Mouse (Mus musculus) neural tube, embryonic 15.5 days (tissue): ENCODE results near the gene Fastkd2. TPM values are rescaled to one million over a fixed set of nuclear protein-coding genes. Genes with fewer than 3 reads are reported as not detected.
A peak's percentile ranks its signal among the peaks of the same experiment; 100 is the strongest.

Source experiments
- ATAC-seq: fragments of 200-750 bp; cut with Nextera tagmentation; 2 replicates; pipeline ENCODE4 v1.8.0; 2017; ENCODE audit warnings: mild to moderate bottlenecking, moderate TSS enrichment, moderate library complexity; ENCODE audit not compliant: low FRiP score
- H3K27ac ChIP-seq: fragments of 300-500 bp; sonication (generic); replicated peaks from 2 replicates; pipeline ENCODE4 v1.5.1; 2015; ENCODE audit warnings: mild to moderate bottlenecking, inconsistent platforms
- H3K27me3 ChIP-seq: fragments of 300-500 bp; sonication (generic); replicated peaks from 2 replicates; pipeline ENCODE4 v1.6.1; 2015; ENCODE audit warnings: inconsistent platforms
- H3K36me3 ChIP-seq: fragments of 300-500 bp; sonication (generic); 2 replicates; pipeline ENCODE4 v1.6.1; 2015; ENCODE audit warnings: inconsistent platforms
- H3K4me1 ChIP-seq: fragments of 300-500 bp; sonication (generic); 2 replicates; pipeline ENCODE4 v1.6.1; 2015; ENCODE audit warnings: inconsistent platforms
- H3K4me2 ChIP-seq: fragments of 300-500 bp; sonication (generic); 2 replicates; pipeline ENCODE4 v1.6.1; 2015; ENCODE audit warnings: inconsistent platforms, mild to moderate bottlenecking, moderate library complexity
- H3K4me3 ChIP-seq: fragments of 300-500 bp; sonication (generic); replicated peaks from 2 replicates; pipeline ENCODE4 v1.5.1; 2015; ENCODE audit warnings: mild to moderate bottlenecking, inconsistent platforms
- H3K9ac ChIP-seq: fragments of 300-500 bp; sonication (generic); replicated peaks from 2 replicates; pipeline ENCODE4 v1.6.1; 2015; ENCODE audit warnings: mild to moderate bottlenecking, inconsistent platforms
- H3K9me3 ChIP-seq: fragments of 300-500 bp; sonication (generic); replicated peaks from 2 replicates; pipeline ENCODE4 v1.6.1; 2016; ENCODE audit warnings: inconsistent platforms
- WGBS: fragments of 180-500 bp; shearing (Covaris S2); methylation state at CpG from one replicate; pipeline ENCODE4 v1.1.7; 2015; ENCODE audit warnings: mixed read lengths; 5-methylcytosine and 5-hydroxymethylcytosine counted together
- polyA plus RNA-seq: library from polyadenylated mRNA; unstranded; fragments of >200 nt; fragmentation: Nextera tagmentation; extraction: Ambion mirVana; gene quantifications from 2 replicates; pipeline ENCODE4 v1.2.1, GENCODE M21; 2015

Gene Fastkd2
- 28.6 and 37.4 TPM in 2 replicates for polyA plus RNA-seq

DNA sequence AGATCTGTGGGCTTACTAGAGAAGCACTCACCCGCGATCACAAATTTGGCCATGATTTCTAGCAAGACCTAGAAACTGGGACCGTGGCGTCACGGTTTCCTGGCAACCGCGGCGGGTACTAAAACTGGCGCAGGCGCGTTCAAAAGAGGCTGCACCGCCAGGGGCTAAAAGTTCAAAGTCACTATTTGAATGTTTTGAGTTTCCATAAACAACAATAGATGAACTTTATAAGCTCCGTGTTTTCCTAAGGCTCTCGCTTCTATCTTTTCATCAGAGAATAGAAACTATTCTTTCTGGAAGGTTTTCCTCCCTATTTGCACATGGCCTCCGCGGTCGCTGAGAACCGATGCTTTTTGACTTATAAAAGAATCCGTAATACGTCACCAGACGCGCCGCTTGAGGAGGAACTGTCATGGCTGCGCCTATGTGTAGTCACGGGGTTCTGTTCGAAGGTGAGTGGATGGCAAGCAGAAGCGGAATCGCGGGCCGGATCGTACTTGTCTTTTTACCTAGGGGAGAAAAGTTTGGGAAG is at the start of gene Fastkd2, which contains the start of gene Mdh1b:
Gene Fastkd2 (plus strand): TSS at position 375 of the 532 bp plus-strand sequence.
Gene Mdh1b (minus strand): TSS at position 79 of the 532 bp plus-strand sequence.
- H3K27me3 ChIP-seq = peaks cover 4% of the 10 kb centered on the region; the same call in 1 of the 2 replicates
- H3K9ac ChIP-seq = peak within 1 kb of the TSS; percentile 77
- under 1% methylated on average over 31 of the region's 31 CpGs for WGBS
- peak within 1 kb of the TSS; percentile 68 for H3K4me2 ChIP-seq
- H3K9me3 ChIP-seq = no peaks in the 10 kb centered on the region
- H3K4me1 ChIP-seq = peaks cover 26% of the 10 kb centered on the region
- no peaks in the 10 kb centered on the region for H3K36me3 ChIP-seq
- H3K4me3 ChIP-seq = peak within 1 kb of the TSS; percentile 72
- no peak within 1 kb of the TSS for H3K27ac ChIP-seq
- peak; percentile 97 for ATAC-seq

DNA sequence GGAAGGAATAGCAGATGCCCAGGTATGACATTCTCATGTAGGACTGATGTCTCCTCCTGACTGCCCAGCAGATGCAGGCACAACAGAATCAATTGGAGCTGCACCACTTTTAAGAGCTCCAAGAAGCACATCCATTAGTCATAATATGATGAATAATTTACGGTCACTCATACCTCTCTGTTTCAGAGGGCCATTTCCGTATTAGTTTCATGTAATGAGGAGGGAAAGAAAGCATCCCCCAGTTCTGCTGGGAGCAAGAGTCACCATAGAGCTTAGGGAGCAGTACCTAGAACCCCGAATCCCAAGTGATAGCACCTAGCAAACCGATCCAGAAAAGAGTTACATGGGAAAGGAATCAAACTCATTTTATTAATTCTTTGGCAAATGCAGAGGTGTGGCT is 43.6 kb upstream of the Fastkd2 start, which contains the start of gene Dytn:
Gene Dytn (minus strand): TSS at position 101 of the 400 bp plus-strand sequence.
- ATAC-seq = no peak
- WGBS = 89% methylated on average over 4 of the region's 4 CpGs
- Histone ChIP-seq H3K4me3 (no peak within 1 kb of the TSS), H3K36me3 (no peaks in the 10 kb centered on the region), H3K4me2 (no peak within 1 kb of the TSS), H3K27ac (no peak within 1 kb of the TSS), H3K9me3 (no peaks in the 10 kb centered on the region), H3K4me1 (no peaks in the 10 kb centered on the region), H3K27me3 (no peaks in the 10 kb centered on the region), H3K9ac (no peak within 1 kb of the TSS)

DNA sequence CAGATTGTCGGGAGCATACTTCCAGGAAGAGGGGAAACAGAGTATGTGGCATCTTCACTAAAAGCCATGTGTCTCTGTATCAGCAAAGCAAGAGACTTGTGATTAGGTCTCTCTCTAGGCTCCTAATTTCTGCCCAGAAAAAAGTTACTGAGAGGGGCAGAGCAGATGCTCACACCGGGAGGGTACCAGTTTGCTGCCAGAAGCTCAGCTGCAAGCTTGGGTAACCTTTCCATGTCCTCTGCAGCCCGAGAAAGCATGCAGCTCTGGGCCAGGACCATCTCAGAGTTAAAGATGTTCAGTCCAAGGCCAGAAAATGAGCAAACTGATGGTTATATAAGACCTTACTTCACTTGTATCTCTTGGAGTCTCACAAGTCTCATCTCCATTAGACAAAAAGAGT is 33.6 kb upstream of the Fastkd2 start:
- Histone ChIP-seq H3K4me3 (no peak overlapping the region), H3K9ac (no peak overlapping the region), H3K27me3 (0 out of 2 replicates have a peak, but pooled peaks cover 3% of the 10 kb centered on the region), H3K4me2 (no peak overlapping the region), H3K27ac (no peak overlapping the region), H3K9me3 (no peaks in the 10 kb centered on the region), H3K4me1 (no peaks in the 10 kb centered on the region), H3K36me3 (no peaks in the 10 kb centered on the region)
- ATAC-seq = no peak
- WGBS = 79% methylated on average over 3 of the region's 3 CpGs

DNA sequence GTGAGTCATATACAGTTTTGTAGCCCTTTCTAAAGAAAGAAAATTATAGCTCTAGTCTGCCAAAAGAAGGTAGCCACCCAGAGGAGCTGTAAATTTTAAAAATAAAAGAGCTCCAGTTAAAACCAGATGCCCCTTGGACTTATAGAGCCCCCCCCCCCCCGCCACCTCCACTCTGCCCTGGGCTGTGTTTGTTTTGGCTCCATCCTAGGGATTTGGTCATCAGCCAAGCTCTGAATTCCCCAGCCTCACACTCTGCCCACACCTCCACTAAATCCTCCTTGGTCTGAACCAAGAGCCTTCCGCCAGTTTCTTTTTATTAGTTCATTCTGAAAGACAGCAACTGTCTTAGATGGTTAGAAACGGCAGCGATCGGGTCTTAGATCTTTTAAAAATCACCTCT is 24.7 kb upstream of the Fastkd2 start:
- H3K9ac ChIP-seq = no peak overlapping the region
- ATAC-seq = 0 out of 2 replicates have a peak, but pooled peaks have one; percentile 66
- 52% methylated on average over 5 of the region's 5 CpGs for WGBS

DNA sequence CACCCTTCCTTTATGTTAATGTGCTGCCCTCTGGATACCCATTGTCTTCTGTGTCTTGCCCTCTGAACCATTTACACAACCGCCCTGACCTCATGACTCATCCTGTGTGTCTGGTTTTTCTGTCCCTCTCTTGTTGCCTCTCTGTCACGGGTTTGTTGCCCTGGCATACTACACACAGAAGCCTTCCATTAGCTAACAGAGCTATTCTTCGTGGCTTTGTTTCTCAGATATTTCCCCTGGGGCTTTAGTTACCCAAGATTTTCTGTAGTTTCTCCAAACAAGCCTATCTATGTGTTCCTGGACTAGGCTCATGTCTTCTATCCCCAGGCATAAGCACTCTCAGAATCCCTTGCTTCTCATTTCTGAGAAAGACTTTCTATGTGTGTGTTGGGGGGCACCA is 21.5 kb upstream of the Fastkd2 start:
- H3K9ac ChIP-seq = no peak overlapping the region
- H3K4me3 ChIP-seq = no peak overlapping the region
- H3K36me3 ChIP-seq = no peaks in the 10 kb centered on the region
- H3K27ac ChIP-seq = no peak overlapping the region
- WGBS = 62% methylated on average over 3 of the region's 3 CpGs
- no peaks in the 10 kb centered on the region for H3K27me3 ChIP-seq
- no peaks in the 10 kb centered on the region for H3K4me1 ChIP-seq
- ATAC-seq = no peak
- no peak overlapping the region for H3K4me2 ChIP-seq
- no peaks in the 10 kb centered on the region for H3K9me3 ChIP-seq

More for the DNA sequence above, 24.7 kb upstream of the Fastkd2 start:
- Histone ChIP-seq H3K36me3 (no peaks in the 10 kb centered on the region), H3K4me1 (no peaks in the 10 kb centered on the region), H3K27me3 (no peaks in the 10 kb centered on the region), H3K27ac (no peak overlapping the region), H3K9me3 (no peaks in the 10 kb centered on the region), H3K4me3 (no peak overlapping the region), H3K4me2 (no peak overlapping the region)

DNA sequence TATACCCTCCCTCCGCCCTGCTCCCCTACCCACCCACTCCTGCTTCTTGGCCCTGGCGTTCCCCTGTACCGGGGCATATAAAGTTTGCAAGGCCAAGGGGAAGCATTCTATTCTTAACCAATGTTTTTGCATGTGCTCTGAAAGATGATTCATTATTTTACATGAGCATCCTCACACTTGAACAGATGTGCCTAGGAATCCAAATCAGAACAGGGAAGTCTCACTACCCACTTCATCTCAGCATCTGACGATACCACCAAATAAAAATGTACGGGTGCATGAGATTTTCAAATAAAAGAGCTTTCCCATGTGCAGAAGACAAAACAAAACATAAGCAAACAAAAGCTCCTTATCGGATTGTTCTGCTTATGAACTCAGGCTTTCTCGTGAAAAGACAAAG is 10.3 kb upstream of the Fastkd2 start:
- WGBS = 84% methylated on average over 7 of the region's 7 CpGs
- no peak for ATAC-seq
- Histone ChIP-seq H3K4me2 (no peak overlapping the region), H3K9me3 (no peaks in the 10 kb centered on the region), H3K27me3 (no peaks in the 10 kb centered on the region), H3K4me3 (no peak overlapping the region), H3K27ac (no peak overlapping the region), H3K9ac (no peak overlapping the region), H3K36me3 (no peaks in the 10 kb centered on the region), H3K4me1 (no peaks in the 10 kb centered on the region)

DNA sequence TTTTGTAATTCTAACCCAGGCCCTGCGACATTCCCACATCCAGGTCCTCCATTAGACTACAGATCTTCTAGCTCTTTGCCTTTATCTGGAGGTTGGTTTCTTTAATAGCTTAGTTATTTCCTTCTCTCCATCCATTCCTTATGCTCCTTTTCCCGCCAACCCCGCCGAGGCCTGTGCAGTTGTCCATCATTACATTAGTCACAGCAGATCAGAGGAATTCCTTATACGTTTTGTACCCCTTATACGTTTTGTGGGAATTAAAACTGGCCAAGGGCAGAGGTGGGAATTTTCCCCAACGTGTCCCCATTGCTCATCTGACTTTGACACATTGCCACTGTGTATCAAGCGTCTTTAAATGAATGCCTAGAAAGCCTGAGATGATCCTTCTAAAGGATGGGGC is 618 bp upstream of the Fastkd2 start:
- Histone ChIP-seq H3K9me3 (no peaks in the 10 kb centered on the region), H3K9ac (peak overlapping the region; percentile 77), H3K4me2 (peak overlapping the region; percentile 68), H3K4me1 (peaks cover 26% of the 10 kb centered on the region), H3K27me3 (peaks cover 4% of the 10 kb centered on the region; the same call in 1 of the 2 replicates), H3K4me3 (peak overlapping the region; percentile 72), H3K36me3 (no peaks in the 10 kb centered on the region), H3K27ac (no peak overlapping the region)
- no peak; the same call in 1 of the 2 replicates for ATAC-seq
- 38% methylated on average over 8 of the region's 8 CpGs for WGBS

DNA sequence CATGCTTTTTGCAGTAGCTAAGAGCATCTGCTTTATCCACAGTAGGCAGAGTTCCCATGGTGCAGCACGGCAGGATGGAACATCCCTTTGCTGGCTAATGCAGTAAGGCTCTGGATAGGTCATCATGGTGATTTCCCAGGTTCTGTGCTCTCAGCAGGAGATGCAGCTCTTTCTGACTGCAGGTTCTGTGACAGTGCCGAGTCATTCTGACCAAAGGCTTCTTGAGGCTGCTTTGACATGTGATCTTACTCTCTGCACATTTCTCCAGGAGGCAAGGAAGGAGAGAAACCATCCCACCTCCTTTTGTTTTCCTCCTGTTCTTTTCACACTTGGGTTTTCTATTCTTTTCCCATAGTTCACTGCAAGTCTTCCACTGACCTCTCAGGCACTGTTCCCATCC is 25.6 kb downstream of the Fastkd2 start:
- H3K4me3 ChIP-seq = no peak overlapping the region
- WGBS = 68% methylated on average over 2 of the region's 2 CpGs
- H3K27me3 ChIP-seq = no peaks in the 10 kb centered on the region
- no peaks in the 10 kb centered on the region for H3K9me3 ChIP-seq
- H3K4me1 ChIP-seq = no peaks in the 10 kb centered on the region
- ATAC-seq = no peak
- H3K27ac ChIP-seq = no peak overlapping the region
- no peak overlapping the region for H3K4me2 ChIP-seq
- peaks cover 12% of the 10 kb centered on the region for H3K36me3 ChIP-seq
- H3K9ac ChIP-seq = no peak overlapping the region

DNA sequence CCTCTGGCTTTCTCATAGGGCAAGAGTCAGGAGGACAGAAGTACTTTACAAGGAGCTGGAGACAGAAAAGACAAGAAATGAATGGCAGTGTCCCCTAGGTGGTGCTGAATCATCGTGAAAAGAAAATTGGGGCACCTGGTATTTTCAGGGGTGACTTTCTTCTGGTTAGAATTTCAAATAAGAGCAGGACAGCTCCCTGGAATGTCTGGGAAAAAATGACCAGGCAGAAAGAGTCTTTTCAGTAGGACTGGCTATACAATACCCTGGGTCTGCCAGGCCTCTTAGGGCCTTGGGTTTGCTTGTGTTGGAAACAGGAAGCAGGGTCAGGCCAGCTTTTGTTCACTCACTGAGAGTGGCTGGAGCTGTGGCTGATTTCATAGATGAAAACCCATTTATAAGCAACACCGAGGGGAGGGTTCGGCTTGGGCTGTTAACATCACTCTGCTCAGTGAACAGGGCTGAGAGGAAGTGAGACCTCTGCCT is 32.8 kb downstream of the Fastkd2 start:
- WGBS = 5% methylated on average over 3 of the region's 3 CpGs
- ATAC-seq = peak; percentile 76
- H3K27me3 ChIP-seq = no peaks in the 10 kb centered on the region
- H3K9me3 ChIP-seq = no peaks in the 10 kb centered on the region
- H3K4me3 ChIP-seq = no peak overlapping the region
- peaks cover 36% of the 10 kb centered on the region for H3K4me1 ChIP-seq
- no peak overlapping the region for H3K4me2 ChIP-seq
- H3K36me3 ChIP-seq = no peaks in the 10 kb centered on the region
- H3K9ac ChIP-seq = no peak overlapping the region
- peak overlapping the region; percentile 77 for H3K27ac ChIP-seq

DNA sequence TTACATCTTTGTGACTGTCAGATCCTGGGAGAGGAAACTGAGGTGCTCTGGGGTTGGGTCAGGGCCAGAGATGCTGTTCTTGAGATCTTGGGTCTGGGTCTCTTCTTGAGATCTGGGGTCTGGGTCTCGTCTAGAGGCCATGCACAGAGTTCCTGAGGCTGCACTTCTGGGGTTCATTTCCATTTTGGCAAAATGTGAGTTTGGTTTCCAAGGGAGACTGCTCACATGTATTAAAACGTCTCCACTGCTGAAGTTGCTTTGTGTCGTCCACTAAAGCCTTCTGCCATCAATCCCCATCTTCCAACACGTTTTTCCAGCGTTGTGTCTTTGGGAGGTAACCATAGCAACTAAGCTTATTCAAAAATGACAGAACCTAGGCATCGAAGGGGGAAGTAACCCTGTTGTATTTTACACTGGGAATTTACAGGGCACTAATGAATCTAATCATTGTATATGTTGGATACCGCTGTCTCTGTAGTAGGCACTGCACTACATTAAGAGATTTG is 33.5 kb downstream of the Fastkd2 start:
- no peaks in the 10 kb centered on the region for H3K36me3 ChIP-seq
- 0 out of 2 replicates have a peak overlapping the region, but pooled peaks have one; percentile 6 for H3K4me2 ChIP-seq
- WGBS = 11% methylated on average over 7 of the region's 7 CpGs
- H3K9me3 ChIP-seq = no peaks in the 10 kb centered on the region
- H3K4me1 ChIP-seq = peaks cover 39% of the 10 kb centered on the region
- H3K27me3 ChIP-seq = no peaks in the 10 kb centered on the region
- H3K9ac ChIP-seq = no peak overlapping the region
- H3K27ac ChIP-seq = peak overlapping the region; percentile 77
- ATAC-seq = peak; percentile 61
- no peak overlapping the region for H3K4me3 ChIP-seq

DNA sequence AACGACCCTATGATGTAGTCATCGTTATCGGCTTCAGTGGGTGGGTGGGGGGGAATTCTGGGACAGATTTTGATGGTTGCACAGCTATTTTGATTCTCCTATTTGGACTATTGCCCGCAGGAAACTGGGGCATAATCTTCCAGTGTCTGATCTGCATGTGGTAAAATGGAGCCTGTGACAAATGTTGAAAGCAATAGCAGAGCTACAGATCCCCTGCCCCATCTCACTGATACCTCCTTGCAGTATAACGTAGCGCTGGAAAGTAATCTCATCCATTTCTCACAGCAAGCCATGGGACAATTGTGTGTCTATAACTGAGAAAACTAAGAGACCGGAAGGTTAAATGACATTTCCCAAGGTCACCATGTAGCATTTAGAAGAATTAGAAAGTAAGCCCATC is 34.0 kb downstream of the Fastkd2 start:
- H3K27me3 ChIP-seq = no peaks in the 10 kb centered on the region
- ATAC-seq = no peak
- no peak overlapping the region for H3K4me3 ChIP-seq
- no peak overlapping the region for H3K9ac ChIP-seq
- no peaks in the 10 kb centered on the region for H3K9me3 ChIP-seq
- peak overlapping the region; percentile 77 for H3K27ac ChIP-seq
- 31% methylated on average over 7 of the region's 7 CpGs for WGBS
- H3K4me1 ChIP-seq = peaks cover 39% of the 10 kb centered on the region
- no peak overlapping the region for H3K4me2 ChIP-seq
- H3K36me3 ChIP-seq = no peaks in the 10 kb centered on the region

DNA sequence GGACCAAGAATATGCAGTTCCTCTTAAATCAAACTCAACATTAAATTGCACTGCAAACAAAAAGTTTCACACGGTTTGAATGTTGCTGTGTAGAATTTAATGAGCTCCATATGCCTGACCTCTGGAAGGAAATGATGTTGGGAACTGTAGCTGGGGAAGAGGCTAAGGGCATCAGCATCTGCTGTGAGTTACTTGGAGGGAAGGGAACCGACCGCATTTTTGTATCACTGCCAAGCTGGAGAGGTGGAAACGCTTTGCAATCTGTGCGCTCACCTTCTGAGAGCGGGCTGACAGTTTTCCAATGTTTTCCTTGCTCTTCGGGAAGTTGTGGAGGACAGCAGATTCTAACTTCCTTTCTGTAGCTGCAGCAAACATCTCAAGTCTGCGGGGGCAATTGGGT is 37.7 kb downstream of the Fastkd2 start:
- H3K27me3 ChIP-seq = no peaks in the 10 kb centered on the region
- H3K9ac ChIP-seq = no peak overlapping the region
- H3K4me1 ChIP-seq = peaks cover 51% of the 10 kb centered on the region
- no peaks in the 10 kb centered on the region for H3K36me3 ChIP-seq
- no peak overlapping the region for H3K27ac ChIP-seq
- no peak for ATAC-seq
- no peak overlapping the region for H3K4me3 ChIP-seq
- 71% methylated on average over 8 of the region's 8 CpGs for WGBS
- no peaks in the 10 kb centered on the region for H3K9me3 ChIP-seq
- H3K4me2 ChIP-seq = no peak overlapping the region
